Mouse (Mus musculus) layer of hippocampus, postnatal 36 days (tissue): ENCODE measurements around the gene Cfap70. TPM values are rescaled to one million over a fixed set of nuclear protein-coding genes. Genes with fewer than 3 reads are reported as not detected.

Source experiments
- total RNA-seq, 2 experiments: library from RNA; stranded (reverse); gene quantifications; 2 replicates each; pipeline ENCODE4 v1.2.3; 2021

Cfap70 gene
- total RNA-seq, 2 experiments from 2014 or later: 0.75 to 2.4 TPM

Other genes with a start within 250 kb of the Cfap70 start
- not detected for gene Kcnk16, start 183.0 kb downstream of the Cfap70 start, total RNA-seq
- gene Nudt13, start 157.5 kb downstream of the Cfap70 start, total RNA-seq: 10 to 100 TPM; 21.7 to 22.9 TPM
- 10 to 100 TPM; 34.9 to 35.5 TPM for gene Ecd, start 104.1 kb downstream of the Cfap70 start, total RNA-seq
- 10 to 100 TPM; 50.8 to 53.1 TPM for gene Fam149b, start 104.1 kb downstream of the Cfap70 start, total RNA-seq
- 10 to 100 TPM; 24.8 to 25.0 TPM for gene Dnajc9, start 63.3 kb downstream of the Cfap70 start, total RNA-seq
- gene Mrps16, start 58.6 kb downstream of the Cfap70 start, total RNA-seq: 10 to 100 TPM; 34.0 to 37.4 TPM
- 10 to 100 TPM; 68.0 to 69.7 TPM for gene Anxa7, start 27.9 kb upstream of the Cfap70 start, total RNA-seq
- 1 to 10 TPM; 1.3 to 1.5 TPM for gene Mss51, start 44.7 kb upstream of the Cfap70 start, total RNA-seq
- 100 to 1,000 TPM; 306 to 322 TPM for gene Ppp3cb, start 94.3 kb upstream of the Cfap70 start, total RNA-seq
- gene Usp54, start 188.8 kb upstream of the Cfap70 start, total RNA-seq: 10 to 100 TPM; 49.1 to 57.8 TPM
- not detected for gene Myoz1, start 204.3 kb upstream of the Cfap70 start, total RNA-seq
- gene Synpo2l, start 216.1 kb upstream of the Cfap70 start, total RNA-seq: under 1 TPM; 0.15 TPM
- 100 to 1,000 TPM; 116 to 125 TPM for gene Sec24c, start 222.1 kb upstream of the Cfap70 start, total RNA-seq
- gene Fut11, start 242.7 kb upstream of the Cfap70 start, total RNA-seq: 10 to 100 TPM; 15.1 to 16.4 TPM